Mouse (Mus musculus): ENCODE results near the gene Flvcr1. TPM values are rescaled to one million over a fixed set of nuclear protein-coding genes. Genes with fewer than 3 reads are reported as not detected.
"Not testable (repeated sequence)": the region's sequence is repeated elsewhere in the genome, so short reads cannot be mapped to it uniquely, and the experiment has no call there.

Gene Flvcr1
- polyA plus RNA-seq, 1 experiment, result 7.0 TPM

DNA sequence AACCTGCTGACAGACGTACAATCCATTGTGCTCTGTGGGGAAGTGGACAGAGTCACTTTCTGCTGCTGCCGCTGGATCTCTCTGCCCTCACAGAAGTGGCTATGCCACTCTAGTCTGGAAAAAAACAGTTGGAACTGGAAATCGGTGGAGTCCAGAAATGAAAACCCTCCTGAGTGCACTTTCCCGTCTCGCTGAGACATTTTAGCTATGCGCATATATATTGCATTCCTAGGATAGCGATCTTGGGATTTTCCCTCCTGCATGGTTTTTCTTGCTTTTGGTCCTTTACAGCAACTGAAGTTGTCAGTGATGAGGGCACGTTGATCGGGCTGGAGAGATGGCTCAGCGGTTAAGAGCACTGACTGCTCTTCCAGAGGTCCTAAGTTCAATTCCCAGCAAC, 4.2 kb upstream of the Flvcr1 start:
- Histone ChIP-seq H3K79me3 (ENCODE audit: low read depth) (peaks cover 4% of the 10 kb centered on the region), H3ac (ENCODE audit: control insufficient read depth, insufficient read length, low read depth) (no peak overlapping the region), H3K36me3 (ENCODE audit: control insufficient read depth, insufficient read depth) (no peaks in the 10 kb centered on the region), H3K4me3 (ENCODE audit: insufficient read depth, poor library complexity, severe bottlenecking) (no peak overlapping the region), H3K27me3 (ENCODE audit: control insufficient read depth, insufficient read depth, insufficient read length) (no peaks in the 10 kb centered on the region), H3K79me2 (ENCODE audit: control insufficient read depth, insufficient read depth) (peaks cover 6% of the 10 kb centered on the region)
- no peak for TF ChIP-seq FOSL1 (IDR thresholded peaks at IDR 0.05; ENCODE audit: insufficient read depth, low read length, poor library complexity, severe bottlenecking)

DNA sequence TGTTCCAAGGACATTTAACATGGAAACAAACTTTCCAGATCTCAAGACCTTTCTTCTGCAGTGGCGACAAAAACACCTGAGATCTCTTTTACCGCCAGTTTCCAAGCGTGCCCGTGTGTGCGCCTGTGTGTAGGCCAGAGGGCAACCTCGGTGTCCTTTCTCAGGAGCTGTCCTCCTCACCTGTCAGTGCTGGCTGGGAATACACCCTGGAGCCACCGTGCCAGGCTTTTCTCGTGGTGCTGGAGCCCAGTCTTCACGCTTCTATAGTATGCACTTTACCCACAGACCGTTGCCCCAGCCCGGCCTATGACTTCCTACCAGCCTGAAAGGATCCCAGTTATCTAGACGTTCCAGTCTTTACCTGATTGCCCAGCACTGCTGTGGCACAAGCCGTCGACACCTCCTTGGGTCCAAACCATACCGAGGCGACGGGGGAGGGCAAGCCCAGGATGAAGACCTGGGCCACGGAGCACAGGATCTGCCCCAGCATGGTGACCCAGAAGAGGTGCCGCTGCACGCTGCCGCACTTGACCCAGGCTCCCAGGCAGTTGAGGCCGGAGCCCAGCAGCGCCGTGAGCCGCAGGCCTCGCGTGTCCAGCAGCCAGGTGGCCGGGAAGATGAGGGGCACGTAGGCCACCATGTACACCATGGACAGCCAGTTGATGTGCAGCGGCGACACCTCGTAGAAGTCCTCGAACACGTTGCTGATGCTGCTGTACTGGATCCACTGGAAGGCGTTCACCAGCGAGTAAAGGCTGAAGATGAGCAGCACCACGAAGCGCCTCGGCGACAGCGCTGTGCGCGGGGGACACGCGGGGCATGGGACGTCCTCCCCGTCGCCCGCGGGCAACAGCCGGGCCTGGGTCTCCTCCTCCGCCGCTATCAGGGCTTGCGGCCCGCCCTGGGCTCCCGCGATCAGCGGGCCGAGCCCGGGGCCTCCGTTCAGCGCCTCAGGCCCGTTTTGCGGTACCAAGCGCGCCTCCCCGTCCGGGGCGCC, 644 bp downstream of the Flvcr1 start:
- peaks cover 43% of the 10 kb centered on the region for H3K79me2 ChIP-seq (ENCODE audit: control insufficient read depth, insufficient read depth)
- H3ac ChIP-seq (ENCODE audit: control insufficient read depth, insufficient read length, low read depth), result peak overlapping the region; percentile 57
- peaks cover 23% of the 10 kb centered on the region for H3K79me3 ChIP-seq (ENCODE audit: low read depth)
- H3K4me3 ChIP-seq (ENCODE audit: insufficient read depth, poor library complexity, severe bottlenecking), result peak overlapping the region; percentile 74
- TF ChIP-seq MAX (IDR thresholded peaks at IDR 0.05) (no peak), MYOG (IDR thresholded peaks at IDR 0.05; ENCODE audit: control insufficient read depth, extremely low read depth, insufficient read length) (no peak), CTCF (IDR thresholded peaks at IDR 0.05; ENCODE audit: control insufficient read depth, insufficient read depth, insufficient read length) (no peak), USF1 (IDR thresholded peaks at IDR 0.05; ENCODE audit: low read depth) (no peak), MYOD1 (IDR thresholded peaks at IDR 0.05; ENCODE audit: control insufficient read depth, insufficient read length, low read depth) (no peak), FOSL1 (IDR thresholded peaks at IDR 0.05; ENCODE audit: insufficient read depth, low read length, poor library complexity, severe bottlenecking) (no peak), CEBPB (IDR thresholded peaks at IDR 0.05; ENCODE audit: low read depth) (no peak)
- H3K36me3 ChIP-seq (ENCODE audit: control insufficient read depth, insufficient read depth), result peaks cover 17% of the 10 kb centered on the region
- H3K27me3 ChIP-seq (ENCODE audit: control insufficient read depth, insufficient read depth, insufficient read length), result no peaks in the 10 kb centered on the region

DNA sequence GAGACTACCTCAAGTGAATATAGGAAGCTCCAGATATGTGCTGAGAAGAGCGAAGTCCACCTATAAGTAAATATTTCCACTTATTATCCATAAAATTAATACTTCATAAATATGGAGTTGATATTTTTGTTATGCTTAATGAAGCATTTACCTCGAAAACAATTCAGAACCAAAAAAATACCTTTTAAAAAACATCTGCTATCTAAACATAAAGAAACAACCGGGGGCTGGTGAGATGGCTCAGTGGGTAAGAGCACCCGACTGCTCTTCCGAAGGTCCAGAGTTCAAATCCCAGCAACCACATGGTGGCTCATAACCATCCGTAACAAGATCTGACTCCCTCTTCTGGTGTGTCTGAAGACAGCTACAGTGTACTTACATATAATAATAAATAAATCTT, 2.2 kb downstream of the Flvcr1 start:
- H3K79me2 ChIP-seq (ENCODE audit: control insufficient read depth, insufficient read depth), result peaks cover 43% of the 10 kb centered on the region
- H3K27me3 ChIP-seq (ENCODE audit: control insufficient read depth, insufficient read depth, insufficient read length); H3K4me3 ChIP-seq (ENCODE audit: insufficient read depth, poor library complexity, severe bottlenecking); H3ac ChIP-seq (ENCODE audit: control insufficient read depth, insufficient read length, low read depth): not testable (repeated sequence)
- peaks cover 23% of the 10 kb centered on the region for H3K79me3 ChIP-seq (ENCODE audit: low read depth)
- H3K36me3 ChIP-seq (ENCODE audit: control insufficient read depth, insufficient read depth), result peaks cover 24% of the 10 kb centered on the region

DNA sequence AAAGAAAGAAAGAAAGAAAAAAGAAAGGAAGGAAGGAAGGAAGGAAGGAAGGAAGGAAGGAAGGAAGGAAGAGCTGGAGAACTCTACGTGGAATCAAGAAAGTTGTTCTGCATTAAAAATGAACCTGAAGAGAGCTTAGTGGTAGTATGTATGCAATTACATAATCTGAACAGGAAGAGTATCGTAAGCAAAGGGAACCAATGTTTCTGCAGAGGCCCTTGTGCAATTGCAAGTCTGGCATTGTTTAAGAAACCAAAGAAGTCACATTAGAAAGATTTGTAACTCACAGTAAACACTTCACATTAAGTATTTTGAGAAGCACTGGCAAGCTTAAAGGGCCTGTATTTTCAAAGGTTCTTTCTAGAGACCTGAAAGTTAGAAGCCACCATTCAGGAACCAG, 2.8 kb downstream of the Flvcr1 start:
- TF ChIP-seq FOSL1 (IDR thresholded peaks at IDR 0.05; ENCODE audit: insufficient read depth, low read length, poor library complexity, severe bottlenecking) (no peak), CEBPB (IDR thresholded peaks at IDR 0.05; ENCODE audit: low read depth) (no peak), MYOG (IDR thresholded peaks at IDR 0.05; ENCODE audit: control insufficient read depth, extremely low read depth, insufficient read length) (no peak), USF1 (IDR thresholded peaks at IDR 0.05; ENCODE audit: low read depth) (no peak), CTCF (IDR thresholded peaks at IDR 0.05; ENCODE audit: control insufficient read depth, insufficient read depth, insufficient read length) (no peak), MYOD1 (IDR thresholded peaks at IDR 0.05; ENCODE audit: control insufficient read depth, insufficient read length, low read depth) (no peak), MAX (IDR thresholded peaks at IDR 0.05) (no peak)
- H3ac ChIP-seq (ENCODE audit: control insufficient read depth, insufficient read length, low read depth), result no peak overlapping the region
- H3K36me3 ChIP-seq (ENCODE audit: control insufficient read depth, insufficient read depth), result peaks cover 28% of the 10 kb centered on the region
- H3K79me3 ChIP-seq (ENCODE audit: low read depth), result peaks cover 23% of the 10 kb centered on the region
- no peaks in the 10 kb centered on the region for H3K27me3 ChIP-seq (ENCODE audit: control insufficient read depth, insufficient read depth, insufficient read length)
- peaks cover 43% of the 10 kb centered on the region for H3K79me2 ChIP-seq (ENCODE audit: control insufficient read depth, insufficient read depth)
- H3K4me3 ChIP-seq (ENCODE audit: insufficient read depth, poor library complexity, severe bottlenecking), result no peak overlapping the region

DNA sequence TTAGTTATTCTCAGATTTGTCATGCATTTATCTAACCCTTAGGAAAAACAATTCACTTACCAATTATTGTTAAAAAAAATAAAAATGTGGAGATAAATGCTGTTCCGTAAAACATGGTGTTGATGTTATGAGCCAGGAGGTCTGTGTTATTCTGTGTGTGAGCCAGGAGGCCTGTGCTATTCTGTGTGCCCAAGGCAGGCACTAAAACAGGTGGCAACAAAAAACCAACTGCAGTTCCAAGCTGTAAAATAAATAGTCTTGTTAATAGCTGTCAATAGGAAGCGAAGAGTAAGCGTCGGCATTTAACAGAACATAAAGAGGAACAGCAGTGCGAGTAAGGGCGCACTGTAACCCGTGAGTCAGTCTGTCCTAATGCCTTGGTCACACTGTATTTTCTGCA, 4.9 kb downstream of the Flvcr1 start:
- no peaks in the 10 kb centered on the region for H3K27me3 ChIP-seq (ENCODE audit: control insufficient read depth, insufficient read depth, insufficient read length)
- H3K4me3 ChIP-seq (ENCODE audit: insufficient read depth, poor library complexity, severe bottlenecking), result no peak overlapping the region
- peaks cover 23% of the 10 kb centered on the region for H3K79me3 ChIP-seq (ENCODE audit: low read depth)
- peaks cover 28% of the 10 kb centered on the region for H3K36me3 ChIP-seq (ENCODE audit: control insufficient read depth, insufficient read depth)
- TF ChIP-seq MYOG (IDR thresholded peaks at IDR 0.05; ENCODE audit: control insufficient read depth, extremely low read depth, insufficient read length) (no peak), USF1 (IDR thresholded peaks at IDR 0.05; ENCODE audit: low read depth) (no peak), CTCF (IDR thresholded peaks at IDR 0.05; ENCODE audit: control insufficient read depth, insufficient read depth, insufficient read length) (no peak), CEBPB (IDR thresholded peaks at IDR 0.05; ENCODE audit: low read depth) (no peak), MYOD1 (IDR thresholded peaks at IDR 0.05; ENCODE audit: control insufficient read depth, insufficient read length, low read depth) (no peak), FOSL1 (IDR thresholded peaks at IDR 0.05; ENCODE audit: insufficient read depth, low read length, poor library complexity, severe bottlenecking) (no peak)
- H3K79me2 ChIP-seq (ENCODE audit: control insufficient read depth, insufficient read depth), result peaks cover 50% of the 10 kb centered on the region
- no peak overlapping the region for H3ac ChIP-seq (ENCODE audit: control insufficient read depth, insufficient read length, low read depth)

GRCm38 (mm10) chr1:191020217-191020924, 5.6 kb downstream of the Flvcr1 start:
- H3K27me3 ChIP-seq (ENCODE audit: control insufficient read depth, insufficient read depth, insufficient read length), result no peaks in the 10 kb centered on the region
- peaks cover 21% of the 10 kb centered on the region for H3K79me3 ChIP-seq (ENCODE audit: low read depth)
- H3ac ChIP-seq (ENCODE audit: control insufficient read depth, insufficient read length, low read depth), result no peak overlapping the region
- peaks cover 30% of the 10 kb centered on the region for H3K36me3 ChIP-seq (ENCODE audit: control insufficient read depth, insufficient read depth)
- H3K79me2 ChIP-seq (ENCODE audit: control insufficient read depth, insufficient read depth), result peaks cover 46% of the 10 kb centered on the region
- no peak for TF ChIP-seq MYOG (IDR thresholded peaks at IDR 0.05; ENCODE audit: control insufficient read depth, extremely low read depth, insufficient read length)
- TF ChIP-seq MYOD1 (IDR thresholded peaks at IDR 0.05; ENCODE audit: control insufficient read depth, insufficient read length, low read depth), result no peak
- TF ChIP-seq CEBPB (IDR thresholded peaks at IDR 0.05; ENCODE audit: low read depth), result no peak
- no peak for TF ChIP-seq USF1 (IDR thresholded peaks at IDR 0.05; ENCODE audit: low read depth)
- H3K4me3 ChIP-seq (ENCODE audit: insufficient read depth, poor library complexity, severe bottlenecking), result no peak overlapping the region
